Mouse (Mus musculus) layer of hippocampus, adult 11-12 months (tissue): Measurements from ENCODE around the gene B3gnt4.
A peak's percentile ranks its signal among the peaks of the same experiment; 100 is the strongest.

Experiments used
- DNase-seq: peaks from one replicate; pipeline ENCODE4 v3.0.0; 2022; ENCODE audit warnings: low spot score

Gene B3gnt4

DNA sequence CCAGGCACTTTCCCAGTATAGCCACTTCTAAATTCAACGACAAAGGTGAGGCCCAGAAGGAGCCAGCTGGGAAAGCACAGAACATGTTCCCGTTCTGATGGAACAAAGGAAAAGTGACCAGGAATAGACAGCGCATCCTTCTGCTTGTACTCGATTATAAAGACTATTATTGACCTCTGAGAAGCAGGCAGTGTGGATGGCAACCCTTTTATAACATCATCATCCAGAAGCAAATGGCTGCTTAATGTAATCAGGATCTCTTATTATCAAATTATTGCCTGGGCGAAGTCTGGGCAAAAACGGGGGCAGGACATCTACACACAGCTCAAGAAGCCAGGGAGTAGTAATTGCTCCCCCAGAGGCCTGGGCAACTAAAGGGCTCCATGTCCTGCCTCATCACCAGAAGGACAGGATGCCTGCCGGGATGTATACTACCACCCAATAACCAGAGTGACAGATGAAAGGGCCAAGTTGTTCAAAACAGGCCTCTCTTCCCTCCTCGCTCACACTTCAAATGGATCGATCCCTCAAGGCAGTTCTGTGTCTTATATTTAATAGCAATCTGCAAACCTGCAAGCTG, 15.7 kb downstream of the B3gnt4 start:
- no peak for DNase-seq

DNA sequence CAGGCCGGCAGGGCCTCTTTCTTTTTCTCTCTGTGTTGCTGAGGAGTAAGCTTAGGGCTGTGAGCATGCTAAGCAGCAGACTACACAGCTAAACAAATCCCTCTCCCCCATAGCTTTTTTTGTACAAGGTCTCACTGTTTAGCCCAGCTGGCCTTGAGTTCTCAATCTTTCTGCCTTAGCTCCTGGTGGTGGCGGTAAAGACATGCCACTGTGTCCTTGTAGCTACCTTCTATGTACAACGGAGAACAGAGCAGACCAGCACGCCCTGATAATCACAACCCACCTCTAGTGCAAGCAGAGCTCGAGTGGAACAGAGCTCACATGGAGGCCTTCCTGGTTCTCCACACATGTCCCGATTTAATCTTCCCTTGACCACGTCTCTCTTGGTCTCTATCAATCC, 18.4 kb downstream of the B3gnt4 start:
- DNase-seq, result peak; percentile 4

DNA sequence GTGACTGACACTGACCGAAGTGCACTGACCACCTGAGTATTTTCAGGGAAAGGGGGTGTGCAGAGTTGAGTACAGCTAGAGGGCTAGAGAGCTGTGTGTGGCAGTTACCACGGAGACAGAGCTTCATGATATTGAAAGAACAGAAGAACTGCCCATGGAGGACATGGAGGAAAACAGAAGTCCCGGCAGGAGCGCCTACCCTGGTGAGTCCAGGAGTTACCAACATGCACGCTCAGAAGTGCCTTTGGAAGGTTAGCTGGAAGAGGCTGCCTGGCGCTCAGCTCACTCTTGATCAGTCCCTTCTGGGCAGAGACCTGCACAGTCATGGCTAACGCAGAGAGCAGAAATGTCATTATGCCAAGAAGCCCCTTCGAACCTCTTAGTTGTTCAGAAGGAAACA, 19.8 kb downstream of the B3gnt4 start:
- peak; percentile 2 for DNase-seq

DNA sequence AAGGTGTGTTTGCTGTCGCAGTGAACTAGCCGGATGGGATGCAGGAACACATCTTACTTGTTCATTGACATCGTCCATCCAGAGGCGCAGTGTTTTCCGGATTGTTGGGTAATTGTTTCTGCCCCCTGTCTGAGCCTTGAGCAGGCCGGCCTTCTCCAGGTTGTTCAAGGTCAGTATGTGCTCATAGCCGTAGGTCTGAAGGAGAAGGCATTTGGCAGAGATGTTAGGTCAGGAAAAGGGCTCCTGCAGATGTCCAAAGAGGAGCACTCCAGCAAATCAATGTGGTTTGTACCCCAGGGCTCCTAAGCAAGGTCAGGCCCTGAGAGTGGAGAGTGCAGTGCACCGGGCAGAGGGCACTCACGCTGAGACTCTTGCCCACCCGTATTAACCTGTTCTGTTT, 23.5 kb downstream of the B3gnt4 start:
- DNase-seq, result peak; percentile 1

DNA sequence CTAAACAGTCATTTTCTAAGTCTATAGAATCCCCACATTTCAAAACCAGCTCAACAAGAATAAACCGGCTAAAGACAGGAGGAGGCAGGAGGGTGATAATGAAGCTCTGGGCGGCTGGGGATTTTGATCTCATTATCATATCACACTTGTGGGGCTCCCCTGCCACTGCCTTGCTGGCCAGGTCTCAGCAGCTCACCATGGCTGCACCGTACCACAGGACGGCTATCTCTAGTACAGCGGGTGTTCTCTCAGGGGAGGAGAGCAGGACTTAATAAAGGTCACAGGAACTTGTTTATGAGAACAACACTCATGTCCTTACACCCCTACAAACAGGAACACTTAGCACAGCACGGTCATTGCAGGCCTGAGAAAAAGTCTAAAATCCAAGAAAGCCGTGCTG, 45.4 kb downstream of the B3gnt4 start:
- peak; percentile 1 for DNase-seq

DNA sequence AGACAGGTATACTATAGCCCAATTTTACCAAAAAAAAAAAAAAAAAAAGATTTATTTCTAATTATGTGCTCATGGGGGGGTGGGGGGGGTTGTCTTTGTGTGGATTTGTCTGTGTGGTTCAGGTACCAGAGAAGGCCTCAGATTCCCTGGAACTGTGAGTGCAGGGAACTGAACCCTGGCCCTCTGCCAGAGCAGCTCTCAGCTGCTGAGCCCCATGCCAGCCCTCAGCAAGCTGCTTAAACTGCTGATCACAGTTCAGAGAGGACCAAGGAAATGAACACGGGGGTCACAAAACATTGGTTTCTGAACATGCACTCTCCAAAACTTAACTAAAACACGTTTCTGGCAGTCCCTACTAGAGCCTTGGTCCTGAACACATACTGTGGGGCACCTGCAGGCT, 46.2 kb downstream of the B3gnt4 start:
- DNase-seq, result peak; percentile 57

DNA sequence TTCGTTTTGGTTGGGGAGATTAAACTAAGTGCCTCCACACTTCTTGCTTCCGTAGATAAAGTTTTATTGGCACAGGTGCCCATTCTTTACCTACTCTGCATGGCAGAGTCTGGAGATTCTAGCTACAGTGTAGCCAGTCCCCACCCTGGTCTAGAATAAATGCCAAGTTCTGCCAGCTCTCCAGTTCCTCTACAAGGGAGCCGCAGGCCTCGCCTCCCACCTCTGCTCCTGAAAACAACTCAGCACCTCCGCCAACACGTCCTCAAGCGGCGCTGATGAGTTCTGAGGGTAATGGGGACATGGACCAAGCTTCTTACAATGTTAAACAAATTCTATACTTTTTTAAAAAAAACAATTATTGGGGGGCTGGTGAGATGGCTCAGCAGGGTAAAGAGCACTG, 49.3 kb downstream of the B3gnt4 start:
- DNase-seq, result peak; percentile 1

DNA sequence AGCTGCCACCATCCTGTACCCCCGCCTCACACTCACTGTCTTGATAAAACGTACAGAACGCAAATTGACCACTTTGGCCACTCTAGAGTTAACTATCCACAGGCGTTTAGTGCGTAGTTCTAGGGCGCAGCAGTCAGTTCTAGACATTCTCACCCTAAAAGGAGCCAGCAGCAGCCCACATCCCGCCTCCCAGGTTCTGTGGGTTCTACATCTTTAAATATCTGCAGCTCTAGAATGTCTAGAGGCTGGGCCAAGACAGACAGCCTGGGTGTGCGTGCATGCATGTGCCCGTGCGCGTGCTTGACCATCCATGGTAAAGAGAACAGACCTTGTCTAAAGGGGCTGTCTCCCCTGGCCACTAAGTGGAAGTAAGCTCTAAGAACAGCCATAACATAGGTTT, 50.9 kb downstream of the B3gnt4 start:
- DNase-seq, result peak; percentile 1
